Mouse (Mus musculus) brain, embryonic 18.5 days (tissue): ENCODE data around the gene Map3k5.

ENCODE experiments used
- DNase-seq: peaks from one replicate; pipeline ENCODE4 v3.0.0-alpha.2; 2012; ENCODE audit warnings: low read depth, low spot score

Gene Map3k5

GRCm38 (mm10) chr10:20104271-20104931, 170.1 kb downstream of the Map3k5 start:
- DNase-seq = no peak

- DNase-seq = no peak
Observed at GRCm38 (mm10) chr10:20105575-20105974, 171.3 kb downstream of the Map3k5 start.

GRCm38 (mm10) chr10:20107031-20107430, 172.8 kb downstream of the Map3k5 start:
- no peak for DNase-seq

DNA sequence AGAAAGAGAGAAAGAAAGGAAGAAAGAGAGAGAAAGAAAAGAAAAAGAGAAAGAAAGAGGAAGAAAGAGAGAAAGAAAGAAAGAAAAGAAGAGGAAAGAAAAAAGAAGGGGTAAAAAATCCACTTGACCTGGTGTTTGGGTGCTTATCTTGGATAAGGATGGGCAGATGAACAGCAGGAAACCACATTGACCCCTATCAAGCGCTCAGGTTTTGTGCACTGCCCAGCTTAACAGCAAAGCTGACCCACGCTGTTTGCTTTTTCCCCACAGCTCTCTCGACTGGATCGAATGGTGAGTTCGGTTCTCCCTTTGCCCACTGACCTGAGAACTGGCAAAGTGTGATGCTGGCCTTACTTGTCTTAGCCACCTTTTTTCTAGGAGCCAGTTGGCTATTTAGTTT, 177.2 kb downstream of the Map3k5 start:
- DNase-seq = no peak

DNA sequence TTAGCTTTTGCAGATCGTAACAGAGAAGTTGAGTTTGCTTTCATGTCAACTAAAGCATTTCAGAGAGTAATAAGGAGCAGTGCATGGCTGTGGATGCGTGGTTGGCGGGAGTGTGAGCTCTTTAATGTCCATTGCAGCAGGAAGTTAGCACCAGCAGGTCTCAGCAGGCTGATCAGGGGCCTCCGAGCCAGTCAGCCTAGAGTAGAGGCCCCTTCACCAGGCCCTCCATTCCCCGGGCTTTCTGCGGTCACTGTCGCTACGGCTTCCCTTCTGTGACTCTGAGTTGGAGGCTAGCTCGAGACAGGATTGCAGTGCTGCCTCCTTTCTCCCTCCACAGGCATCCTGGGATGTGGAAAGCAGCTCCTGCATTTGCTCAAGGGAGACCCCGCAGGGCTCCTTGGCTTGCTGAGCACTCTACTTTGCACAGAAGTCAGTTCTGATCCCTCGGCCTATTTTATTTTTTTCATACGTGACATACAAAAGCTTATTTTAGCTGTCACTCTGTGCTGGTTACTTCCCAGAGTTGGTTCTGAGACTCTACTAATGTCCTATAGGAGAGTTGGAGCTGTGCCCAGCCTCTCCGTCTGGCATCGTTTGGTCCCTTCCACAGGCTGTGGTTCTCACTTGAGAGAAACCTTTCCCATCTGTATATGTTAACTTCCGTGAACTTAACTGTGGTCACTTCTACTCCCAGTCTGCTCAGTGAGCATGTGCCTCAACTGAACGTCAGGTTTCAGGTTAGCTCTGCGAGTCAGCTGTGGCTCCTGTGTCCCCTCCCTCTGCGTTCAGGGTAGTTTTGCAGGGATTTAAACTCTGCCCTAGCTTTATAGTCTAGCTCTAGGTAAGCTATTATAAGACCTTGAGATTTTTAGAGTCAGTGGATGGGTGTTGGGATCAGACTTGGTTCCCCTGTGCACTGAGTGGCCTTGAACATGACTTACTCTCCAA, 178.0 kb downstream of the Map3k5 start:
- no peak for DNase-seq

- no peak for DNase-seq
Observed at GRCm38 (mm10) chr10:20119504-20120425, 185.5 kb downstream of the Map3k5 start.

DNA sequence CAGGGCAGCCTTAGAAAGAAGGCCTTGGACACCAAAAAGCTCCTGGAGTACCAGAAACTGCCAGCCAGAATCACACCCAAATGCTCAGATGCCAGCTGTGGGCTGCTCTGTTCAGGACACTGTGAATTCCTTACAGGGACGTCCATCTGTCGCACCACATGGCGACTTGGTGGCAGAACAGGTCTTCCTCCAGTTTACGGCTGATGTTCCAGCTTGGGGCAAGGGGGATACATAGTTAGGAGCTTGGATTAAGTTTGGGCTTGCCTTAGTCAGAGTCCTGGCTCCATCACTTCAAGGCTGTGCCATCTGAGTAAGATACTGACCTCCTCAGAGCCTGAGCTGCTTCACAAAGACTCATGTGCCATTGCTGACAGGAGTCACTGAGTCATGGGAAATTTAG, 187.7 kb downstream of the Map3k5 start:
- no peak for DNase-seq

GRCm38 (mm10) chr10:20123401-20123800, 189.1 kb downstream of the Map3k5 start:
- DNase-seq = no peak

- no peak for DNase-seq
Observed at GRCm38 (mm10) chr10:20124576-20124975, 190.3 kb downstream of the Map3k5 start.

GRCm38 (mm10) chr10:20125226-20125625, 191.0 kb downstream of the Map3k5 start:
- peak; percentile 43 for DNase-seq

DNA sequence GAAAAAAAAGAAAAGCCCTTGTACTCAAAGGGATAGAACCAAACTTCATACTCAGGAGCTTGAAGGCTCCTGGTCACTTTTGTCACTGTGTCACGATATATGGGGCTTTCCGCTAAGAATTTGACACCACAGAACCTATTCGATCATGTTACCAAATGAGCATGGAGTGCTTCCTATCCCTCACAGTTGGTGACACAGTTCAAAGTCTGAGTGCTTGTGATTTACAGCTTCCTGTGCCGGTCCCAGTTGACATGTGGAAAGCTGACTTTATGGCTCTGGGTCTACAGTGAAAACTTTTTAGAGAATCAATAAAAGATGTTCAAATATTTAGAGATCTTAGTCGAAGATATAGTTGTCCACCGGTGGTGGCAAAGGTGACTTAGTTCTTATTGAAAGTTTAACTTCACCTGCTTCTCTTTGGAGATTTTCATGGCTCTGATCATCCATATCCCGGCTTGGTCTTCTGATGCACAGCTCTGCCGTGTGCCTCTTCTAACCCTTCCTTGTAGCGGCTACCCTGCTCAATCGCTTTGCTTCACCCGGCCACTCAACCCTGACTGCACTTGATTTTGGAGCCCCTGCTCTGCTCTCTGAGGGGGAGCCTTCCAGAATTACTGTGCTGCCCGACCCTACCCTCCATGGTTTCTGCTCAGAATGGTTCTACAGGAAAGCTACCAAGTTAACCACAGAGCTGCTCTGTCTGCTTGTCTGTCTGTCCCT, 198.8 kb downstream of the Map3k5 start:
- DNase-seq = no peak

GRCm38 (mm10) chr10:20135350-20136058, 201.2 kb downstream of the Map3k5 start:
- DNase-seq = no peak

DNA sequence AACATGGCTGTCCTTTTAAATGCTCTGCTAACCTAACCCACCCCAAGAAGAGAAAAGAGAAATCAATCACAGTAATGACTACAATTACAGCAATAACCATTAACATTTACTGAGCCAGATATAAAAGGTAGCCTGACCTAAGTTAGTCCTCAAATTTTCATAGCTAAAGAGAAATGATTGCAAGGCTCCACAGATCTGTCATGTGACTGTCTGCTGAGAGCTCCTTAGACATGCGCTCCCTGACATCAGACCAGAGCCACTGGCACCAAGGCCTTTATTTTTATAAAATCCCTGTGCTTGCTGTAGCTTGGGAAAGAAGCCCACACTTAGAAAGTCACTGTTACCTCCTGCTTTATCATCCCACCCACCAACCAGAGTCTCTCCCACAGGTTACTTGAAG, 202.2 kb downstream of the Map3k5 start:
- DNase-seq = no peak

- no peak for DNase-seq
Observed at GRCm38 (mm10) chr10:20141376-20141775, 207.1 kb downstream of the Map3k5 start.

GRCm38 (mm10) chr10:20148130-20148772, 214.0 kb downstream of the Map3k5 start, which contains the start of gene Map7:
Map7 (plus strand) TSS chr10:20148471.
- no peak for DNase-seq

DNA sequence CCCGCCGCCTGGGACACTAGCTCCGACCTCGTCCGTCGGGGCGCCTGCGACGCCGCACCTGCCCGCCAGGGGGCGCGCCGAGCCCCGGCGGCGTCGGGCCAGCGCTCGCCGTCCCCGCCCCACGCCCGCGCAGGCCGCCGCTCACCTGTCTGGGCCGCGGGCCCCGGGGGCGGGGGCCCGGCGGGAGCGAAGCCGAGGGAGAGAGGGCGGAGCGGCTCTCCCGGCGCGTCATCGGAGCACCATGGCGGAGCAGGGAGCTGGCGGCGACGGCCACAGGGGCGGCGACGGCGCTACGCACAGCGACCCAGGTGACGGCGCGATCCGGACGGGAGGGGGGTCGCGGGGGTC, 214.5 kb downstream of the Map3k5 start:
- no peak for DNase-seq

DNA sequence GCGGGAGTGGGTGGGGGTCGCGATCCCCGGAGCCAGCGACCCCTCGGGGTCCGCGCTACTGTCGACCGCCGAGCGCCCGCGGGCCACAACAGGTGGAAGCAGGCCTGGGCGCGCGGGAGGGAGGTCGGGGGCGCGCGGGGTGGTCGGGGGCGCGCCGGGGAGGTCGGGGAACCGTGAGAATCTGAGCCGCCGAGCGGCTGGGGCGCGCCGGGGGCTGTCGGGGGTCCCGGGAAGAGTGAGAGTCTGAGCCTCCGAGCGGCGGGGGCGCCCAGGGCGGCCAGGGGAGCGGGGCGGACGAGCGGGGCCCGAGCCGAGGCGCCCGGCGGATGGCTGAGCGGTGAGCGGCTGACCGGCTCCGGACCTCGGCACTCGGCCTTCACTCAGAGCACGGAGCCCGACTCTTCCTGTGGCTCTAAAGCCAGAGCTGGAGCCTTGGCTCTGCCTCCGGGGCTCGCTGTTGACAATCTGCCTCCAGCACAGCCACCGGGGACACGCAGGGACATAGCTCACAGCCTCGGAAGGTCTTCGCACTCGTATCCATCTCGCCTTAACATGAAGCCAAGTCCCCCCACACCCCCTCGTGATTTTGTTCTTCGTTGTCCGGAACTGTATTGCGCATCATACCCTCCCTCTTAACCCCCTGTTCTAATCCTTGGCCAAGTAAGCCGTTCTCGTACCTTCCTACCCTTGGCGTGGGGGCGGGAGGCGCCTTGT, 215.0 kb downstream of the Map3k5 start:
- DNase-seq = no peak

DNA sequence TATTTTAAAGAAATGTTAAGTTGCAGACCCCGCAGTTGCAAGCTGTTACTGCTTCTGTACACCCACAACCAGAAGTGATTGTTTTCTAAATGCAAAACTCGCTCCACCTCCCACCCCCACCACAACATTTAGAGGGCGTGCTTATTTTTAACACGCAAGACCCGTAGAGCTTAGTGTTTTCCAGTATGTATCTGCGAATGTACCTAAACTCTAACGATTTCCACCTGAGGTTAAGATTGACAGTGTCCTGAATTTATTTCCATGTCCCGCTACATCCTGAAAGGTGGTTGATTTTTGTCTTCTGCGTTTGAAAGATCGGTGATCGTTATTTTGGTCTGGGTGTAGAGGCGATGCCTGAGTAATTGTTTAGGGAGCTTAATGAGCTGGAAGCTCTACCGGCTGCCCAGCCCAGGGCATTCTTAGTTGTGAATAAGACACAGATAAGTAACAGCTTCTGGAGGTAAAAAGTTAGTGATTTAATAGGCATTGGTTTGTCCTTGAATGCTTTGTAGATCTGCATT, 215.6 kb downstream of the Map3k5 start:
- DNase-seq = no peak

GRCm38 (mm10) chr10:20152131-20152530, 217.9 kb downstream of the Map3k5 start:
- no peak for DNase-seq
